Mouse (Mus musculus) midbrain, postnatal 0 days (tissue): ENCODE data around the gene Lrmp. TPM values are rescaled to one million over a fixed set of nuclear protein-coding genes. Genes with fewer than 3 reads are reported as not detected.

Experiments
- ATAC-seq: fragments of 200-750 bp; cut with Nextera tagmentation; 2 replicates; pipeline ENCODE4 v1.8.0; 2017; ENCODE audit warnings: moderate number of reproducible peaks, mild to moderate bottlenecking, moderate TSS enrichment, moderate library complexity; ENCODE audit not compliant: low FRiP score
- DNase-seq: peaks from one replicate; pipeline ENCODE4 v3.0.0-alpha.2; 2015; ENCODE audit warnings: low spot score
- H3K27ac ChIP-seq: fragments of 300-500 bp; sonication (generic); 2 replicates; pipeline ENCODE4 v1.5.1; 2014; ENCODE audit warnings: low read depth, mild to moderate bottlenecking, low read length, mixed read lengths
- H3K27me3 ChIP-seq: fragments of 300-500 bp; sonication (generic); 2 replicates; pipeline ENCODE4 v1.6.1; 2014; ENCODE audit warnings: low read length, control low read depth, mixed read lengths; ENCODE audit not compliant: insufficient read depth
- H3K36me3 ChIP-seq: fragments of 300-500 bp; sonication (generic); 2 replicates; pipeline ENCODE4 v1.6.1; 2014; ENCODE audit warnings: low read length, control low read depth, mixed read lengths; ENCODE audit not compliant: insufficient read depth
- H3K4me1 ChIP-seq: fragments of 300-500 bp; sonication (generic); 2 replicates; pipeline ENCODE4 v1.6.1; 2014; ENCODE audit warnings: mild to moderate bottlenecking, control low read depth, antibody characterized with exemption, low read length, mixed read lengths; ENCODE audit not compliant: insufficient read depth
- H3K4me2 ChIP-seq: fragments of 300-500 bp; sonication (generic); 2 replicates; pipeline ENCODE4 v1.6.1; 2014; ENCODE audit warnings: low read depth, mild to moderate bottlenecking, low read length, mixed read lengths; ENCODE audit not compliant: poor library complexity, severe bottlenecking
- H3K4me3 ChIP-seq: fragments of 300-500 bp; sonication (generic); 2 replicates; pipeline ENCODE4 v1.5.1; 2014; ENCODE audit warnings: low read depth, mild to moderate bottlenecking, low read length, moderate library complexity
- H3K9ac ChIP-seq: fragments of 300-500 bp; sonication (generic); replicated peaks from 2 replicates; pipeline ENCODE4 v1.6.1; 2014; ENCODE audit warnings: mild to moderate bottlenecking, low read length, moderate library complexity, mixed read lengths; ENCODE audit not compliant: poor library complexity, severe bottlenecking
- H3K9me3 ChIP-seq: fragments of 300-500 bp; sonication (generic); 2 replicates; pipeline ENCODE4 v1.6.1; 2016; ENCODE audit warnings: low read length, control low read depth
- CTCF ChIP-seq: IDR thresholded peaks from 2 replicates; pipeline ENCODE4 v1.5.1; 2016; ENCODE audit warnings: antibody characterized with exemption, mild to moderate bottlenecking
- WGBS: fragments of 180-500 bp; shearing (Covaris S2); extraction: QIAGEN DNeasy Blood & Tissue Kit; methylation state at CpG from one replicate; pipeline ENCODE4 v1.1.7; 2014; 5-methylcytosine and 5-hydroxymethylcytosine counted together
- polyA plus RNA-seq: library from polyadenylated mRNA; unstranded; fragments of >200 nt; fragmentation: Nextera tagmentation; extraction: Ambion mirVana; gene quantifications from 2 replicates; pipeline ENCODE4 v1.2.1, GENCODE M21; 2015
- total RNA-seq: library from RNA; depleted of rRNA; stranded (reverse); fragments of >200 nt; gene quantifications from 2 replicates; pipeline ENCODE4 v1.2.3, GENCODE M21; 2014

The Lrmp gene
- total and polyA plus RNA-seq, 2 experiments from 2014 or later: 0.59 to 1.8 TPM

DNA sequence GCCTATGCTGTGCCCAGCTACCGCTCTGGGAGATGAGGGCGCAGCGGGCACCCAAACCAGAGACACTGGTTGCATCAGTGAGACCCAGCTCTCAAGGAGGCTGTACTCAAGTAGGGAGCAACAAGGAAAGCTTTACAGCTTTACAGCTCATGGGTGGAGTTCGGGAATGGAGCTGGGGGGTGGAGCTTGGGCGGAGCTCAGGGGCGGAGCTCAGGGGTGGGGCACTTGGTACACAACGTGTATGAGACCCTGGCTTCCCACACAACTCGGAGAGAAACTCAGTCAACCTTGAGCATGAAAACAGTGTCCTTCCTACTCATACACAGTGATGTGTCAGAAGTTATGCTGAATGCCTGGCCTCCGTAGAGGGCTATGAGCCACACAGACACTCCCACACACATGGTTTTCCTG lies 60.1 kb downstream of the Lrmp start:
- TF ChIP-seq CTCF: no peak
- Histone ChIP-seq H3K4me3 (no peak overlapping the region), H3K4me1 (0 out of 2 replicates have a peak, but pooled peaks cover 5% of the 10 kb centered on the region), H3K9ac (no peak overlapping the region), H3K4me2 (no peak overlapping the region), H3K27ac (no peak overlapping the region), H3K27me3 (peaks cover 8% of the 10 kb centered on the region), H3K9me3 (no peaks in the 10 kb centered on the region), H3K36me3 (no peaks in the 10 kb centered on the region)
- 35% methylated on average over 9 of the region's 9 CpGs for WGBS
- ATAC-seq (no peak), DNase-seq (no peak)

DNA sequence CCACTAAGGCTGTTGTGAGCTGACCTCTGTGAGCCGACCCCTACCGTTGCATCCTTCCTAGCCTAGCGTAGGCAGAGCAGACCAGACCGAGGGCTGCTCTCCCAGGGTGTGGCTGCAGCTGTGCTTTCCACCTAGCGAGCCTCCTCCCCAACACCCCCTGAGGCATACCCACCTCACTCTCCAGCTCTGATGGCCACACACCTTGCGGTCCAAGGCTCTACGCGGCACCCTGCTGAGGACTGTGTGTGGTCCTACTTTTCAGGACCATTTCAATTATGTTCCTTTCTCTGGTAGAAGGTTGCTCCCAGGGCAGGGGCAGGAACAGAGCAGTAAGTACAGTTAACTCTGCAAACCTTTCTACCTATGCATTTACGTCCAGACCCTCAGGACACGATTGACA lies 61.0 kb downstream of the Lrmp start:
- Histone ChIP-seq H3K9ac (no peak overlapping the region), H3K27me3 (peaks cover 8% of the 10 kb centered on the region), H3K4me2 (no peak overlapping the region), H3K27ac (no peak overlapping the region), H3K9me3 (no peaks in the 10 kb centered on the region), H3K36me3 (no peaks in the 10 kb centered on the region), H3K4me1 (0 out of 2 replicates have a peak, but pooled peaks cover 5% of the 10 kb centered on the region), H3K4me3 (no peak overlapping the region)
- no peak for TF ChIP-seq CTCF
- no peak for ATAC-seq
- WGBS: 50% methylated on average over 10 of the region's 10 CpGs
- no peak for DNase-seq

DNA sequence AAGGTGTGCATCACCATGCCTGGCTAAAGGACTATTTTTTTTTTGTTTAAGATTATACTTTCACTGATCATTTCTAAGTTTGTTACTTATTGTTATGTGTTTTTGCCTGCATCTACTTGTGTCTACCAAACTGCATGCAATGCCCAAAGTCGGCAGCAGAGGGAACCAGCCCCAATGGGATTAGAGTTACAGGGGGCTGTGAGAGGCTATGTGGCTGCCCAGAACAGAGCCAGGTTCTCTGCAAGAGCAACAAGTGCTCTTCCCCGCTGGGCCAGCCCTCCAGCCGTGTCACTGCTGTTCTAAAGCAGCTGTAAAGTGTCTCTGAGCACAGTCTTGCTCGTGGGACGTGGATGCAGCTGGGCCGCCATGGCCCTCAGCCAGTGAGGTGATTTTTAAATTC lies 64.2 kb downstream of the Lrmp start:
- DNase-seq: peak; percentile 51
- Histone ChIP-seq H3K9me3 (no peaks in the 10 kb centered on the region), H3K4me3 (no peak overlapping the region), H3K4me2 (no peak overlapping the region), H3K4me1 (no peaks in the 10 kb centered on the region), H3K27ac (no peak overlapping the region), H3K27me3 (peaks cover 8% of the 10 kb centered on the region), H3K9ac (no peak overlapping the region), H3K36me3 (no peaks in the 10 kb centered on the region)
- peak; percentile 74 for TF ChIP-seq CTCF
- no peak for ATAC-seq
- 23% methylated on average over 6 of the region's 6 CpGs for WGBS

DNA sequence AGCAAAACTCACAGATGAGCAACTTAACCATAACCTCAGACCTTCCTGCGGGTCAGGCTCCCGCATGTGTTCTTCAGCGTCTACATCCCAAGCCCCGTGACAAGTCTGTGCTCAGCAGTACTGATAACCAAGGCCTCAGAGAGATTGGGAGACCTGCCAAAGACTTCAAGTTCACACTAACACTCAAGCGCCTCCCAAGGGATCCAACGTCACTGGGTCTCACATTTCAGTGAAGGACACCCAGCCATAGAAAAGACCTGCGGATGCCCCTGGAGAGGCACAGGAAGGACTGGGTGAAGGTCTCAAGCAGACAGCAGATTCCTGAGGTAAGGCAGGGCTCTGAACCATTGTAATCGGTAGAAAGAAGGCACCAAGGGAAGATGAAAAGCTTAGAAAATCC lies 66.6 kb downstream of the Lrmp start:
- no peak overlapping the region for H3K27ac ChIP-seq
- no peak overlapping the region for H3K4me2 ChIP-seq
- no peak overlapping the region for H3K9ac ChIP-seq
- H3K27me3 ChIP-seq: no peaks in the 10 kb centered on the region; the same call in 1 of the 2 replicates
- no peak for TF ChIP-seq CTCF
- WGBS: 89% methylated on average over 8 of the region's 8 CpGs
- no peaks in the 10 kb centered on the region for H3K36me3 ChIP-seq
- DNase-seq (peak; percentile 28), ATAC-seq (no peak)
- no peaks in the 10 kb centered on the region for H3K9me3 ChIP-seq
- H3K4me1 ChIP-seq: no peaks in the 10 kb centered on the region
- H3K4me3 ChIP-seq: no peak overlapping the region

DNA sequence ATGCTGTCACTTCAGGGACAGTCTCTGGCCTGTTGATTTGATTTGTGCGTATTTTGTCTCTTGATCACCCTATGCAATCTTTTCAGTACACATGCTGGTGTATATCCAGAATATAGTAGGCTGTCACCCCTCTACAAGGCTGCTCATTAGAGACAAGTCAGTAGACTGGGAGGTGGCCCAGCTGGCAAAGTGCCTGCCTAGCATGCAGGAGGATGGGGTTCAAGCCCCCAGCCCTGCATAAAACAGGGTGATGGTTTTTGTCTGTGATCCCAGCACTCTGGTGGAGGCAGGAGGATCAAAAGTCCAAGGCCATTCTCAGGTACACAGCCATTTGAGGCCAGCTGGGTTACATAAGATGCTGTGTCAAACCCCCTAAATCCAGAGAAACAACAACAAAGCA lies 70.6 kb downstream of the Lrmp start:
- Histone ChIP-seq H3K4me1 (no peaks in the 10 kb centered on the region), H3K9me3 (no peaks in the 10 kb centered on the region), H3K36me3 (no peaks in the 10 kb centered on the region), H3K4me2 (no peak overlapping the region), H3K9ac (no peak overlapping the region), H3K4me3 (no peak overlapping the region), H3K27ac (no peak overlapping the region), H3K27me3 (no peaks in the 10 kb centered on the region)
- DNase-seq: no peak
- 93% methylated on average over 1 of the region's 1 CpGs for WGBS
- TF ChIP-seq CTCF: no peak
- ATAC-seq: no peak

DNA sequence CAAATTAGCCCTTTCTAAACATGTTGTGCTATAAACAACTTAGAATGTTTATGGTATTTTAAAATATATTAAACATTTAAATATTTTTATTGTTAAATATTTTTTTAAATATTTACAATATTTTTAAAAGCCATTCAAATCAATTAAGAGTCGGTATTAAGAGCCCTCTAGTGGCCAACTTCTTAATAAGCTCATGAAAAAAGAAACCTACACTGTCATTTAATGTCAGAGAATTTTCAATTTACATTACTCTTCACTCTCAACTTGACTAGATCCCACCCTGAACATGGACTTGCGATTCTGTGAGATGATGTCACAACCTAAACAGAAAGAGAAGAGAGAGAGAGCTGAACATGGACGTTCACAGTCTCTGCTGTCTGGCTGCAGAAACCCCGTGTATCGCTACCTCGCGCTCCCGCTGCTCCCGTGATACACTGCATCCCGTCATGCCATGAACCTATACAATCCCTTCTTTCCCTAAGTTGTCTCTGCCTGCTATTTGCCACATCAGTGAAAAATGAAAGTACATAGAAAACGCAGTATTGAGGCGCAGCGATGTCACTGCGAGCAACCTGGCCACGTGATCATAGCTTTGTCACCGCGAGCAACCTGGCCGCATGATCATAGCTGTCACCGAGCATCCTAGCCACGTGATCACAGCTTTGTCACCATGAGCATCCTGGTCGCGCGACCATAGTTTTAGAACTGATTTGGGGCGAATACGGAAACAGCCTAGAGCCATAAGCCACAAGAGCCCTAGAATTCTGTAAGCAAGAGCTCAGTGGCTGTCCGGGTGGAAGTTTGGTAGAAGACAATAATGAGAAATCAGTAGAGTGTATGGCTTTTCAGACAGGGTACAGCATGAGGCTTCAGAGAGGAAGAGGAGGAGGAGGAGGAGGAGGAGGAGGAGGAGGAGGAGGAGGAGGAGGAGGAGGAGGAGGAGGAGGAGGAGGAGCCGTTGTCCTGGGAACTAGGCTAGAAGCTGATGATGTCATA lies 71.9 kb downstream of the Lrmp start:
- H3K9me3 ChIP-seq: no peaks in the 10 kb centered on the region
- DNase-seq (peak; percentile 75), ATAC-seq (peak; percentile 83)
- TF ChIP-seq CTCF: peak; percentile 61
- peak overlapping the region; percentile 57; the same call in 1 of the 2 replicates for H3K27ac ChIP-seq
- peak overlapping the region; percentile 33 for H3K4me2 ChIP-seq
- H3K4me1 ChIP-seq: no peaks in the 10 kb centered on the region
- no peaks in the 10 kb centered on the region for H3K36me3 ChIP-seq
- 51% methylated on average over 27 of the region's 27 CpGs for WGBS
- H3K27me3 ChIP-seq: no peaks in the 10 kb centered on the region
- no peak overlapping the region; the same call in 1 of the 2 replicates for H3K9ac ChIP-seq
- H3K4me3 ChIP-seq: peak overlapping the region; percentile 16; the same call in 1 of the 2 replicates
